Mouse (Mus musculus): ENCODE measurements around the gene Mob3b. TPM values are rescaled to one million over a fixed set of nuclear protein-coding genes. Genes with fewer than 3 reads are reported as not detected.

Gene Mob3b
- polyA plus RNA-seq, 1 experiment from 2014 or later: 3.8 TPM

DNA sequence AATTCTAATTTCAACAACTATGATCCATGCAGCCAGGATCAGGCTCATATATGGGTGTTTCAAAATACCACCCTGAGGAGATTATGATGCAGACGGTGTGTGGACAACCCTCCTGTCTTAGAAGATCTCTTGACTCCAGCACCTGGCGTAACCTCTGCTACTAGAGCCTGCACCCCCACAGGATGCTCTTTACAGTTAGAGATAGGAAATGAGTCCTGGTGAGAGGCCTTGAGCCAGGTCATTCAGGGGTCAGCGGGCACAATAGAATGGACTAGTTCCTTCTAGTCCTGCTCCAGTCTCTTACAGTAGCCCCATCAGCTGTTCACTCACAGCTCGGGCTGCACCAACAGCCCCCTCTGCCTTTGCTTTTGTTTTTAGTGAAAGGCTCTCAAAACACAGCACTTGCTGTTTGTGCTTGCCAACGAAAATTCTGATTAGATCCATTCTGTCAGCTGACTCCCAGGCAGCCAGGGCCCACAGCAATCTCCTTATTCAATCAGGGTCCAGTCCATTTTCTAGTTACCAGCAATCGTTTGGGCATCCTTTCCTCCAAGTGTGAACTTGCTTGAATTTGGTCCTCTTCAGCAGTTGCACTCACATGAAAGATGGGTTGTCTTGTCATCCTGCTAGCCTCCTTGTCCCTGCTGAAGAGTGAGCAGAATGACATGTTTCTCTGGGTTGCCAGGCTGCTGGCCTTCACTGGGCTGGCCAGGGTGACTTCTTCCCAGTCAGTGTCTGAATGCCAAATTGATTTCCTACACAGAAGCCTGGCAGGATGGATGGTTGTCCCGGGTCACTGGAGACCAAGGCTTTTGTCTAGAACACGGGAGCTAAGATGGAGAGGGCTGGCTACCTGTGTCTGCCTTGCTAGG is 175.7 kb downstream of the Mob3b start:
- no peaks in the 10 kb centered on the region for H3K36me3 ChIP-seq
- 55% methylated on average over 8 of the region's 8 CpGs for WGBS
- no peaks in the 10 kb centered on the region for H3K27me3 ChIP-seq (replicated peaks)
- H3K9ac ChIP-seq: no peak overlapping the region
- H3K4me3 ChIP-seq: no peak overlapping the region
- ATAC-seq (ENCODE audit: extremely low read depth, insufficient number of reproducible peaks, low FRiP score, low TSS enrichment): no peak
- no peaks in the 10 kb centered on the region for H3K9me3 ChIP-seq
- peaks cover 29% of the 10 kb centered on the region for H3K4me1 ChIP-seq
- no peak overlapping the region for H3K4me2 ChIP-seq
- no peak overlapping the region for H3K27ac ChIP-seq (replicated peaks)

DNA sequence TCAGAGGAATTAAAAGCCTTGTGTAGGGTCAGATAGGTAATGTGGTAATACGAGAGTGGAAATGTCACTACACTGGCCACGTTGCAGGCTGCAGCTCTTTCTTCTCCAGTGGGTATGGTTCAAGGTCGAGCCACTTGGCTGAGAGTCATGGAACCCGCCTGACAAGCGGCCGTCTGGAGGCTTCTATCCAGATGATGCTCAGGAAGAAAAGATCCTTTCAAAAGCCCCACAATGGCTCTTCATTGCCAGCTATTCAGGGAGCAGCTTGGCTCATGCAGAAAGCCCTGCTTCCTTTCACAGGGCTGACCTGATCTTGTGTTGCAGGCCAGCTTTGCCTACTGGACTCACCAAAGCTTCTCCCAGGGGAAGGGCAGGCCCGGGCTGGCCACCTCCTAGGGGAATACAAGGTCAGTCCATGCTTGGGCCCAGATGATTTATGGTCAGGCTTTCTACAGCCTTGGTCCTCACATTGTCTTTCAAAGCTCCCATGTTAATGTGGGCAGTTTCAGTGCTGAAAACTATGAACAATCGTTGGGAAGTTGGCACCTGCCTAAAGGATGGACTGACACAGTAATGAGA is 176.7 kb downstream of the Mob3b start:
- WGBS: 74% methylated on average over 8 of the region's 8 CpGs
- H3K4me3 ChIP-seq: no peak overlapping the region
- H3K4me2 ChIP-seq: no peak overlapping the region
- no peaks in the 10 kb centered on the region for H3K9me3 ChIP-seq
- no peak for ATAC-seq (ENCODE audit: extremely low read depth, insufficient number of reproducible peaks, low FRiP score, low TSS enrichment)
- no peak overlapping the region for H3K27ac ChIP-seq (replicated peaks)
- no peak overlapping the region for H3K9ac ChIP-seq
- no peaks in the 10 kb centered on the region for H3K36me3 ChIP-seq
- peaks cover 38% of the 10 kb centered on the region for H3K4me1 ChIP-seq
- H3K27me3 ChIP-seq (replicated peaks): no peaks in the 10 kb centered on the region

- WGBS: 83% methylated on average over 4 of the region's 4 CpGs
- no peaks in the 10 kb centered on the region for H3K36me3 ChIP-seq
- no peaks in the 10 kb centered on the region for H3K9me3 ChIP-seq
- no peak for ATAC-seq (ENCODE audit: extremely low read depth, insufficient number of reproducible peaks, low FRiP score, low TSS enrichment)
- H3K4me1 ChIP-seq: peaks cover 36% of the 10 kb centered on the region
- no peak overlapping the region for H3K9ac ChIP-seq
- peak overlapping the region; percentile 73 for H3K27ac ChIP-seq (replicated peaks)
- peak overlapping the region; percentile 53 for H3K4me2 ChIP-seq
- H3K4me3 ChIP-seq: no peak overlapping the region
- H3K27me3 ChIP-seq (replicated peaks): no peaks in the 10 kb centered on the region
These were observed 180.2 kb downstream of the Mob3b start for GRCm38 (mm10) chr4:34976916-34977702.

DNA sequence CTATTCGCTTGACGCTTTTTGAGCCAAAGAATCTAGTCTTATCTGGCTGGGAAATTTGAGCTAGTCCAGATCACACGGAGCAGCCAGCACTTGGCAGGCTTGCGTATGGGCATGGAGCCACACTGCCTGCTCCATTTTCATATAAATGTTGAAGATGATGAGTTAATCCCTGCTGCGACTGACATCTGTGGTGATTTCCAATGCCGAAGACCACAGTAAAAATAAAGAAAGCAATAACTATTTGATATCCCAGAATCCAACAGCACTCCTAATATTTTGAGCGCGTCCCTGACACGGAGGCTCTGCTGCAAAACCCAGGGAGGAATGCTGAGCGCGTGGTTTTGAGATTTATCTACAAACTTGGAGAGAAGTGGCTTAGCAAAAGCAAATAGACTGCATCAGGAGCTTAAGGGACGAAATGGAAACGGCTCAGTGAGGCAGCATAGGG is 180.9 kb downstream of the Mob3b start:
- peak overlapping the region; percentile 73 for H3K27ac ChIP-seq (replicated peaks)
- H3K4me1 ChIP-seq: peaks cover 31% of the 10 kb centered on the region
- 39% methylated on average over 13 of the region's 13 CpGs for WGBS
- peak overlapping the region; percentile 18; the same call in 1 of the 2 replicates for H3K4me3 ChIP-seq
- no peaks in the 10 kb centered on the region for H3K27me3 ChIP-seq (replicated peaks)
- H3K4me2 ChIP-seq: peak overlapping the region; percentile 53
- no peaks in the 10 kb centered on the region for H3K36me3 ChIP-seq
- no peak overlapping the region for H3K9ac ChIP-seq
- no peak for ATAC-seq (ENCODE audit: extremely low read depth, insufficient number of reproducible peaks, low FRiP score, low TSS enrichment)
- no peaks in the 10 kb centered on the region for H3K9me3 ChIP-seq

DNA sequence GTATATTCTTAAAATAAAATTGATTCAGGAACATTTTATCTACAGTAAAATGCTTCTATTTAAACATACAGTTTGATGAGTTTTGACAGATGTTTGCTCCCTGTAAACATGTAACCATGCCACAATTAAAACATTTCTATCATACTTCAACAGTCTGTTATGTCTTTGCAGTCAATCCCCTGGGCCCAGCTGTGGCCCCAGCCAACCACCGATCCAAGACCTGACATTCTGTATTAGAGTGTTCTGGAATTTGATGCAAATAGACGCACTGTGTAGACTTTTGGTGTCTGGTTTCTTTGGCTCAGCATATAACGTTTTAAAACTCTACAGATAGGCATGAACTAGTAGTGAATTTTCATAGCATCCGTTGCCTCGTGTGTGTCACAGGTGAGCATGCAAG is 182.5 kb downstream of the Mob3b start:
- Histone ChIP-seq H3K27ac (replicated peaks) (no peak overlapping the region), H3K9me3 (no peaks in the 10 kb centered on the region)
- 72% methylated on average over 5 of the region's 5 CpGs for WGBS

DNA sequence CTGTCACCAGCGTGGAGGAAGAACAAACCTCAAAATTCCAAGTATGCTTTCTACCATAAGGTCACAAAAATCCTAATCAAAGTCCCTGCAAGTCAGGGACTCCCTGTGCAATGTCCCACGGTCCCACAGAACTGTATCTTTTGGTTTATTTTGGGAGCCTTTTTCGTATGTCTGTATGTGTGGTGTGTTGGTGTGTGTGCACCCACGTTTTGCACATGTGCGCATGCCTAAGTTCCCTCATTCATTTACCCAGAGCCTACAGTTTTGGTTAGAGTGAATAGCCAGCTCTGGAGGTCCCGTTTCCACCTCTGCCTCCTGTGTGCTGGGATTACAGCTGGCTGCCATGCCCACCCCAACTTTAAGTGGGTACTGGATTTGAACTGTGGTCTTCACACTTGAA is 189.7 kb downstream of the Mob3b start:
- Histone ChIP-seq H3K27me3 (replicated peaks) (no peaks in the 10 kb centered on the region; the same call in 1 of the 2 replicates), H3K9ac (no peak overlapping the region), H3K4me1 (0 out of 2 replicates have a peak, but pooled peaks cover 4% of the 10 kb centered on the region), H3K4me3 (no peak overlapping the region), H3K36me3 (no peaks in the 10 kb centered on the region), H3K27ac (replicated peaks) (no peak overlapping the region), H3K4me2 (no peak overlapping the region), H3K9me3 (no peaks in the 10 kb centered on the region)
- 72% methylated on average over 6 of the region's 6 CpGs for WGBS
- no peak for ATAC-seq (ENCODE audit: extremely low read depth, insufficient number of reproducible peaks, low FRiP score, low TSS enrichment)

More for the DNA sequence above, 182.5 kb downstream of the Mob3b start:
- Histone ChIP-seq H3K27me3 (replicated peaks) (no peaks in the 10 kb centered on the region), H3K4me1 (peaks cover 25% of the 10 kb centered on the region), H3K36me3 (no peaks in the 10 kb centered on the region), H3K9ac (no peak overlapping the region), H3K4me2 (no peak overlapping the region), H3K4me3 (no peak overlapping the region)
- no peak for ATAC-seq (ENCODE audit: extremely low read depth, insufficient number of reproducible peaks, low FRiP score, low TSS enrichment)

DNA sequence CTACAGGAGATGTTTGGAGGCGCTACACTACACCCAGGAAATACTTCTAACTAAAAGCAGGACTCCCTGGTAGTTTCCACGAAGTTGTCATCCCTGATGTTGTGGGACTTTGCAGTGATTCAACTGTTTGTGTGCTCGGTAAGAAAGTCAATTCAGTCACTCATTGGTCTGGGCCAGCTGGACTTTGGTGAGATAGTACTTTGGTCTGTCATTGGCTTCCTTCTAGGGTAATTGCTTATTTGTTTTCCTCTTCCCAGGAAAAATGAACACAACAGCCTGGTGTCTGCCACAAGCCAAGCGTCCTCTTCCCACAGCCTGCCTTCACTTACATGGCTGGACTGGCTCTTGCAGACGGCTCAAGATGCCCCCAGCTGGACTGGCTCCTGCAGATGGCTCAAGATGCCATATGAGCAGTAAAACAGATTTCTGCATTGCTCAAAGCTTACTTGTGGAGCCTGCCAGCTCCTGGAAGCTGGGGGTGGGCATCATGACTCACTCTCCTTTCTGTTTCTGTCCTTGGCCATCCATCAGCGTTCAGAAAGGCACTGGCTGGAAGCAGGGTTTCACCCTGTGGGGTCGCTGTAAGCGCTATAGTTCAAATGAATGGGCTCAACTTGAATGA is 190.8 kb downstream of the Mob3b start:
- H3K4me2 ChIP-seq: no peak overlapping the region
- H3K36me3 ChIP-seq: no peaks in the 10 kb centered on the region
- no peak for ATAC-seq (ENCODE audit: extremely low read depth, insufficient number of reproducible peaks, low FRiP score, low TSS enrichment)
- H3K27me3 ChIP-seq (replicated peaks): peaks cover 6% of the 10 kb centered on the region; the same call in 1 of the 2 replicates
- H3K4me3 ChIP-seq: no peak overlapping the region
- H3K9ac ChIP-seq: no peak overlapping the region
- no peak overlapping the region for H3K27ac ChIP-seq (replicated peaks)
- 68% methylated on average over 8 of the region's 8 CpGs for WGBS
- no peaks in the 10 kb centered on the region for H3K9me3 ChIP-seq
- 0 out of 2 replicates have a peak, but pooled peaks cover 4% of the 10 kb centered on the region for H3K4me1 ChIP-seq

DNA sequence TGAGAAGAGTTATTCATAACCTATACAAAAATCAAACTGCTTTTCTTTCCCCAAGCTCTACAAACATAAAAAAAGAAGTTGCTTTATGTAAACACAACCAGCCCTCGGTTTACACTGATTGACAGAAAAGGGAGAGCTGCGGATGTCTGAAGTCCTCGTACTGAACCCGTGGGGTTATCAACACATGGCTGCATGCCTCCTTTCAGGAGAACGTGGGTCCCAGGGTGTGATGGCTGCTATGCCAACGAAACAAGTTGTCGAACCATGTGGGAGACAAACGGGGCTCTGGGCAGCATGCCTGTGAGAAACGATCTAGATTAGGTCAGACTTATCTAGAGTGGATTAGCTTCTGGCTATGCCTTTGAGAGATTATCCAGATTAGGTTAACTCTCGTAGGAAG is 192.4 kb downstream of the Mob3b start:
- WGBS: 29% methylated on average over 10 of the region's 10 CpGs
- 0 out of 2 replicates have a peak, but pooled peaks cover 4% of the 10 kb centered on the region for H3K4me1 ChIP-seq
- H3K4me2 ChIP-seq: no peak overlapping the region
- no peak for ATAC-seq (ENCODE audit: extremely low read depth, insufficient number of reproducible peaks, low FRiP score, low TSS enrichment)
- no peak overlapping the region for H3K27ac ChIP-seq (replicated peaks)
- H3K4me3 ChIP-seq: no peak overlapping the region
- H3K27me3 ChIP-seq (replicated peaks): peaks cover 6% of the 10 kb centered on the region; the same call in 1 of the 2 replicates
- no peaks in the 10 kb centered on the region for H3K36me3 ChIP-seq
- H3K9ac ChIP-seq: no peak overlapping the region
- no peaks in the 10 kb centered on the region for H3K9me3 ChIP-seq

GRCm38 (mm10) chr4:34963999-34964398 is 193.3 kb downstream of the Mob3b start:
- ATAC-seq (ENCODE audit: extremely low read depth, insufficient number of reproducible peaks, low FRiP score, low TSS enrichment): no peak
- 64% methylated on average over 13 of the region's 13 CpGs for WGBS
- H3K27ac ChIP-seq (replicated peaks): no peak overlapping the region

GRCm38 (mm10) chr4:34960781-34961560 is 196.3 kb downstream of the Mob3b start:
- peaks cover 6% of the 10 kb centered on the region; the same call in 1 of the 2 replicates for H3K27me3 ChIP-seq (replicated peaks)
- no peak overlapping the region for H3K27ac ChIP-seq (replicated peaks)
- WGBS: 67% methylated on average over 15 of the region's 15 CpGs
- H3K4me2 ChIP-seq: no peak overlapping the region
- peaks cover 3% of the 10 kb centered on the region; the same call in 1 of the 2 replicates for H3K4me1 ChIP-seq
- H3K9ac ChIP-seq: no peak overlapping the region
- no peak overlapping the region for H3K4me3 ChIP-seq
- no peaks in the 10 kb centered on the region for H3K36me3 ChIP-seq
- ATAC-seq (ENCODE audit: extremely low read depth, insufficient number of reproducible peaks, low FRiP score, low TSS enrichment): no peak
- no peaks in the 10 kb centered on the region for H3K9me3 ChIP-seq

More at GRCm38 (mm10) chr4:34963999-34964398, 193.3 kb downstream of the Mob3b start:
- H3K9me3 ChIP-seq: no peaks in the 10 kb centered on the region
- H3K36me3 ChIP-seq: no peaks in the 10 kb centered on the region
- no peak overlapping the region for H3K4me3 ChIP-seq
- H3K4me1 ChIP-seq: 0 out of 2 replicates have a peak, but pooled peaks cover 4% of the 10 kb centered on the region
- H3K27me3 ChIP-seq (replicated peaks): peaks cover 6% of the 10 kb centered on the region; the same call in 1 of the 2 replicates
- no peak overlapping the region for H3K4me2 ChIP-seq
- H3K9ac ChIP-seq: no peak overlapping the region

Measured in heart, embryonic 13.5 days (tissue).